Mouse (Mus musculus) liver, adult (tissue): Measurements from ENCODE around the gene Arhgap21.

ENCODE experiments used
- GATA4 ChIP-seq: IDR thresholded peaks from 2 replicates; pipeline ENCODE4 v1.6.1; 2014; ENCODE audit warnings: mild to moderate bottlenecking, low read length; ENCODE audit not compliant: insufficient replicate concordance

Gene Arhgap21

GRCm38 (mm10) chr2:20968441-20969200, at the start of gene Arhgap21:
Gene Arhgap21 (minus strand): TSS chr2:20968881.
- no peak for TF ChIP-seq GATA4

- no peak for TF ChIP-seq GATA4
Measured at GRCm38 (mm10) chr2:21016589-21016988, 47.9 kb upstream of the Arhgap21 start.

DNA sequence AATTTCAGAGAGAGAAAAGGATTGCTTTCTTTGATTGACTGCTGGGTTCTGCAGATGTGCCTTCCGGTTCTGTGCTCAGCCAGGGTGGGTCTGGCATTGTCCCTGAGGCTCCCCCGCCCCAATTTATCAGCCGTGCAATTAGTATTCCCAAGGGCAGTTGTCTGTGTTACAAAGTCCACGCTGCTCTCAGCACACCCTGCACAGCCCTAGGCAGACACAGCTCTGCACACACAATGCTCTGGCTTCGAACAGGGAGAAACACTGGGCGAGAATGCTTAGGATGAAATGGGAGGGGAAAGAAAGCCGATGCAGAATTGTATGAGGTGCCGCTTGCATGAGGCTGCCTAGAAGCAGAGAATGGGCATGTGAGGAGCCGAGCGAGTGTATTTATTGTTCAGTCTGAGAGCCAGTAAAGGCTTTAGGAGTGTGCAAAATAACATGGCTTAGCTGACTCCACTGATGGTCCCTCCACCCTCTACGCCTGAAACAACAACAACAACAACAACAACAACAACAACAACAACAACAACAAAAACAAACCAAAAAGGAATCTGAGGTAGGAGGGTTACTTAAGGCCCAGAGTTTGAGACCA, 42.2 kb upstream of the Arhgap21 start:
- TF ChIP-seq GATA4 = no peak

GRCm38 (mm10) chr2:21010219-21010618, 41.5 kb upstream of the Arhgap21 start:
- TF ChIP-seq GATA4 = no peak

GRCm38 (mm10) chr2:21009258-21010140, 40.8 kb upstream of the Arhgap21 start:
- TF ChIP-seq GATA4 = no peak

GRCm38 (mm10) chr2:21002538-21002937, 33.9 kb upstream of the Arhgap21 start:
- no peak for TF ChIP-seq GATA4

DNA sequence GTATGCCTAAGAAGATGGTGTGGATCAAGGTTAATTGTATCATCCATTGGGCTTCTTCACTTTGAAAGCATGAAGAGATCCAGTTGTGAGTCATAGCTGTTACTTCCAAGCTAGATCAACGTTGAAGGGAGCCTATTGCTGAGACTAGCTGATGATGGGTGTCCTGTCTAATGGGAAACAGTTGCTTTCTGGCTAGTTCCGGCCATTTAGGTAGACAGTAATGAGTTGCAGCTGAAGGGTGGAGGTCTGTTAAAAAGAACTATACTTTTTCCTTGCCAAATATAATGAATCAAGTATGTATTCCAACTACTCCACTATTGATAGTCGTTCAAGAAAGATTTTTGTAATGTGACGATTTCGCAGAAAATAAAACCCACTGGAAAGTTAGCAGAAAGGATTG, 32.5 kb upstream of the Arhgap21 start:
- TF ChIP-seq GATA4 = no peak

DNA sequence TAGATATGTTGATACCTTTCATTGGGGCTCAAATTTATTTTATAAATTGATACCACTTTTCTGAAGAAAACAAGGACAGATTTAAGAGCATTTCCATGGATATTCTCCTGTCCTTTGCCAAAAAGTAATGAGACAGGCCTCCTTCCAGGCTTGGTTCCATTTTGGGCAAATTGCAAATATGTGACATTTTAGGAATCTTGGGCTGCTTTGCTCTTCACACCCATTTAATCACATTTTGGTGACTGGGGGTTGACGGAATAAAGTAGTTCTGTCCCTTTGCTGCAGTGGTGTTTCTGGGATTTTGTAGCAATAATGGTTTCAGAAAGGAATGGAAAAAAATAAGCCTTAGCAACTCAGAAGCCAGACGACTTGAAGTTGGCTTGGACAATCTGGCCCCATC, 26.9 kb upstream of the Arhgap21 start:
- no peak for TF ChIP-seq GATA4

- no peak for TF ChIP-seq GATA4
Measured at GRCm38 (mm10) chr2:20991508-20991907, 22.8 kb upstream of the Arhgap21 start.

DNA sequence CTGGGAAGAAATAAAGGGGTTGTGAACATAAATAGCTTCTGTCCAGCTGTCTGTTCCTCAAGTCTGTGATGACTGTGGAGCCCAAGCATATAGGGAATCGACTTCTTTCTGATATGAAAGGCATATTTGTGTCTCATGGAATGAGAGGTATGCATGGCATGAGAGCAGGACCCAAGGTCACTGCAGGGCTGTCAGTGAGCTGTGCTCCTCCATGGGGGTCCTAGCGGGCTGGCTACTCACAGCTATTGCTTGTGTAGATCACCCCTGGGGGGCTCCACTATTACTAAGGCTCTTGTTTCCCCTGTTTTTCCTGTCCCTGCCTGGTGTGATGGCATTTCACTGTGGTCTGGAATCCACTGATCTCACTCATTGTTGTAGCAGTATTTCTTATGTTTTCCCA, 22.2 kb upstream of the Arhgap21 start:
- TF ChIP-seq GATA4 = no peak

- no peak for TF ChIP-seq GATA4
Measured at GRCm38 (mm10) chr2:20990056-20990455, 21.4 kb upstream of the Arhgap21 start.

GRCm38 (mm10) chr2:20987822-20988221, 19.1 kb upstream of the Arhgap21 start:
- no peak for TF ChIP-seq GATA4

DNA sequence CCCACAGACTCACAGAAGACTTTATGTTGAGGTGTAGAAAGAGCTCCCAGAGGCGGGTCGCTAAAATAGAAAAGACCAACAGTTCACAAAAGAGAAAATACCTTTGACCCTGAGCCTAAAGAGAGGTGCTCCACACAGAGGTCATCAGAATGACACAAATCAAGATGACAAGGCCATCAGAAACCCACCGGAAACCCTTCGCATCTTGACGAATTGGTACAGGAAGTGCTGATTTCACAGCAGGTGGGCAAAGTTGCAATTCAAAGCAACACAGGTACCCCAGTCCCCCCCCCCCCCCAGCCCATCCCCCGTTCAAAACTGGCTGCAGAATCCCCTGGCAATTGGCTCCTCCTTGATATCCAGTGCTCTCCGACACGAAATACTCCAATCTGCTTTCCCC, 10.0 kb upstream of the Arhgap21 start:
- TF ChIP-seq GATA4 = no peak

DNA sequence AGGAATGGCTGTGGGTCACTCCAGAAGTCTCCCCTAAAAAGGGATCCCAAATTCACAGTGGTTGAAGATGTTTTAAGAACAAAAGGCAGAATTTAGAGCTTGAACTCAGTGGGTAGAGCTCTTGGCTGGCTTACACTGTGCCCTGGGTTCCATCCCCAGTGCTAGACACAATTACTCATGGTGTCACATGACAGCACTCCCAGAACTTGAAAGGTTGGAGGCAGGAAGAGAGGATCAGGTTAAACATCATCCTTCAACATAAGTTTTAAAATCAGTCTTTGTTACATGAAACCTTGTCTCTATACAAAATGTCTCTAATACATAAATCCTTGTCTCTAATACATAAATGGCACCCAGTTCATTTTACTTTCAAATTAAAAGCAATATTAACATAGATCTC, 8.4 kb upstream of the Arhgap21 start:
- no peak for TF ChIP-seq GATA4

- no peak for TF ChIP-seq GATA4
Measured at GRCm38 (mm10) chr2:20973513-20973912, 4.8 kb upstream of the Arhgap21 start.

DNA sequence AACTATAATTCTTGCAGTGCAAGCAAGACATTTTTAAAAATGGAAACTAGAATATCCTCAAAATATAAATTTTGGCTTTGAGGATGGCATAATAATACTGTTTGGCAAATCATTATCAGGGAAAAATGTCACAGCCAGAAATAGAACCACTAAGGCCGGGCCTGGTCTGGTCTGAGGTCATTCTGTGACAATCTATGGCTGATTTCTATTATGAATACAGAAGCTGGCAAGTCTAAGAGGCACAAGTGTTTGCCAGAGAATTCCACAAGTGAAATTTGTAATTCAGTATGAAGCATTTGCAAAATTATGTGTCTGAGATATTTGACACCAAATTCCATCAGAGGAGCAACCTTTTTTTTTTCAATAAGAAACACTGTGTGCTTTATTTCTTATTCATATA, 3.5 kb upstream of the Arhgap21 start:
- no peak for TF ChIP-seq GATA4
